ENCODE assay signal across 12 mouse cellular contexts in genomic region chr12:44993391-44993790, GRCm38 (mm10).
A peak's percentile ranks its signal among the peaks of the same experiment; 100 is the strongest.
DNase-seq lines count a peak whose midpoint lies in the region; ATAC-seq lines count a peak whose summit lies in the region.
"Had no signal": no experiment of that assay in that cellular context is flagged by ENCODE, and none has a peak within 500 bp of the region (broad histone marks: within the 10 kb centered on the region; RNA-seq: fewer than 3 reads in every experiment).

No protein-coding gene starts in this region.

- 76% methylated on average over 3 of the region's 3 CpGs for WGBS in kidney, embryonic 15.5 days
- WGBS in heart, embryonic 15.5 days = 60% methylated on average over 3 of the region's 3 CpGs

- no peak for DNase-seq in kidney, adult 18-20 months
- DNase-seq in layer of hippocampus, postnatal 10 days (ENCODE audit: low spot score in 2 of 2) = peak; percentile 33 to 44
- no peak for DNase-seq in adipocyte (ENCODE audit: low spot score)
- no peak for DNase-seq in adrenal gland, postnatal 36 days
- DNase-seq: adrenal gland, adult 2 months; cerebellum, postnatal 36 days had no signal

- H3K4me3 ChIP-seq in kidney, embryonic 15.5 days (replicated peaks) = no peak overlapping the region
- no peak overlapping the region for H3K4me3 ChIP-seq in heart, embryonic 15.5 days
- H3K4me3 ChIP-seq: erythroblast, embryonic 14.5 days; hindbrain, embryonic 13.5 days; myocyte had no signal

- H3K9me3 ChIP-seq in kidney, embryonic 15.5 days (replicated peaks) = no peaks in the 10 kb centered on the region
- H3K9me3 ChIP-seq in heart, embryonic 15.5 days (replicated peaks) = no peaks in the 10 kb centered on the region
- H3K9me3 ChIP-seq: hindbrain, embryonic 13.5 days had no signal

- H3K4me1 ChIP-seq in kidney, embryonic 15.5 days = peaks cover 5% of the 10 kb centered on the region; the same call in 1 of the 2 replicates
- peaks cover 14% of the 10 kb centered on the region for H3K4me1 ChIP-seq in heart, embryonic 15.5 days (replicated peaks)
- H3K4me1 ChIP-seq: hindbrain, embryonic 13.5 days had no signal

- ATAC-seq in kidney, embryonic 15.5 days (replicated peaks; ENCODE audit: low FRiP score) = no peak
- ATAC-seq in heart, embryonic 15.5 days (replicated peaks; ENCODE audit: insufficient number of reproducible peaks, insufficient read depth, low FRiP score, low read depth) = no peak
- peak; percentile 82 for ATAC-seq in megakaryocyte, adult 5-6 weeks (ENCODE audit: poor library complexity, severe bottlenecking)

- H3K4me2 ChIP-seq in kidney, embryonic 15.5 days = no peak overlapping the region
- H3K4me2 ChIP-seq in heart, embryonic 15.5 days = no peak overlapping the region
- H3K4me2 ChIP-seq: hindbrain, embryonic 13.5 days had no signal

- peak overlapping the region; percentile 5; the same call in 1 of the 2 replicates for H3K27ac ChIP-seq in kidney, embryonic 15.5 days
- H3K27ac ChIP-seq in heart, embryonic 15.5 days = peak overlapping the region; percentile 14
- H3K27ac ChIP-seq: hindbrain, embryonic 13.5 days had no signal

- no peaks in the 10 kb centered on the region for H3K36me3 ChIP-seq in kidney, embryonic 15.5 days
- no peaks in the 10 kb centered on the region for H3K36me3 ChIP-seq in heart, embryonic 15.5 days
- H3K36me3 ChIP-seq: hindbrain, embryonic 13.5 days had no signal

- no peaks in the 10 kb centered on the region for H3K27me3 ChIP-seq in kidney, embryonic 15.5 days
- H3K27me3 ChIP-seq in heart, embryonic 15.5 days = no peaks in the 10 kb centered on the region
- H3K27me3 ChIP-seq: hindbrain, embryonic 13.5 days had no signal

- H3K9ac ChIP-seq in kidney, embryonic 15.5 days = no peak overlapping the region
- H3K9ac ChIP-seq in heart, embryonic 15.5 days = no peak overlapping the region
- H3K9ac ChIP-seq: hindbrain, embryonic 13.5 days had no signal

Comparison
In these comparisons a context has a peak if more than half of its experiments do, and no peak if none do; other contexts are left out.
1. DNase-seq: peak in layer of hippocampus, postnatal 10 days (2 of 2); none in kidney, adult 18-20 months (single experiment), adipocyte (single experiment) and adrenal gland, postnatal 36 days (0 of 2).